Mouse (Mus musculus): Measurements from ENCODE around the gene Mau2. TPM values are rescaled to one million over a fixed set of nuclear protein-coding genes. Genes with fewer than 3 reads are reported as not detected.
"Not testable (repeated sequence)": the region's sequence is repeated elsewhere in the genome, so short reads cannot be mapped to it uniquely, and the experiment has no call there.

The Mau2 gene
- polyA plus RNA-seq, 1 experiment = 46.0 TPM

DNA sequence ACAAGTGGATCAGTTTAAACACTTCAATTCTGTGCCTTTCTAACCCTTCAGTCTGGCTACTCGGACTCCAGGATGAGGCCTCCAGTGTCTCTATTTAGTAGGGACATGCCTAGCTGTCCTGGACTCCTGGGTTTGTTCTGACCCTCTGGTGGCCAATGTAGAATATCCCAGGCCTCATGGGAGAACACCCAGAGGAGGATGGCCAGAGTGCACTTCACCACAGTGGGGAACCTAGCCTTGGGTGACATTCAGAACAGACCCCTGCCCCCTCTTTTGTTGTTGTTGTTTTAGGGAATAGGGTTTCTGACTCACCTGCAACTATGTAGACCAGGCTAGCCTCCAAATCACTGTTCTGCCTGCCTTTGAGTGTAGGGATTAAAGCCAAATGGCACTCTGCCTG is 27.5 kb downstream of the Mau2 start:
- no peaks in the 10 kb centered on the region for H3K27me3 ChIP-seq (ENCODE audit: control insufficient read depth, insufficient read depth, low read length)
- H3K4me1 ChIP-seq (ENCODE audit: control insufficient read depth, insufficient read depth, low read length) = no peaks in the 10 kb centered on the region
- H3K27ac ChIP-seq (ENCODE audit: control insufficient read depth, insufficient read depth, low read depth, low read length) = no peak overlapping the region
- H3K36me3 ChIP-seq (ENCODE audit: control insufficient read depth, insufficient read depth, low read length) = no peaks in the 10 kb centered on the region; the same call in 1 of the 2 replicates
- TF ChIP-seq CTCF (IDR thresholded peaks at IDR 0.05; ENCODE audit: control insufficient read depth, insufficient read depth, insufficient replicate concordance, low read depth, low read length) (no peak), POLR2A (IDR thresholded peaks at IDR 0.05; ENCODE audit: control insufficient read depth, low read depth, low read length) (no peak)
- no peak overlapping the region for H3K4me3 ChIP-seq (ENCODE audit: control insufficient read depth, low read depth, low read length)

DNA sequence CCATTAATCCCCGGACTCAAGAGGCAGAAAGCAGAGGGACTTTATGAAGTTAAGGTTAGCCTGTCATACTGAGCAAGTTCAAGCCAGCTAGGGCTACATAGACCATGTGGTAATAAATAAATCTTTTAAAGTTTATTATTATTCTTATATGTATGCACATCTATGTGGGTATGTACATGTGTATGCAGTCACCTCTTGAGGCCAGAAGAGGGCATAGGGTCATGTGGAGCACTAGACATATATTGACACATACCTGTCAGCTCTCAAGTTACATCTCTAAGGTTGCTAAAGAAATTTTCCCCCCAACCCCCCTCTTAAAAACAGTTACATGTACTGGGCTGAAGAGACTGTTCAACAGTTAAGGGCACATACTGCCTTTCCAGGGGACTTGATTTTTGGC is 29.8 kb downstream of the Mau2 start:
- no peak for TF ChIP-seq CTCF (IDR thresholded peaks at IDR 0.05; ENCODE audit: control insufficient read depth, insufficient read depth, insufficient replicate concordance, low read depth, low read length)
- no peak for TF ChIP-seq POLR2A (IDR thresholded peaks at IDR 0.05; ENCODE audit: control insufficient read depth, low read depth, low read length)
- Histone ChIP-seq H3K4me1 (ENCODE audit: control insufficient read depth, insufficient read depth, low read length) (no peaks in the 10 kb centered on the region), H3K27ac (ENCODE audit: control insufficient read depth, insufficient read depth, low read depth, low read length) (no peak overlapping the region)

DNA sequence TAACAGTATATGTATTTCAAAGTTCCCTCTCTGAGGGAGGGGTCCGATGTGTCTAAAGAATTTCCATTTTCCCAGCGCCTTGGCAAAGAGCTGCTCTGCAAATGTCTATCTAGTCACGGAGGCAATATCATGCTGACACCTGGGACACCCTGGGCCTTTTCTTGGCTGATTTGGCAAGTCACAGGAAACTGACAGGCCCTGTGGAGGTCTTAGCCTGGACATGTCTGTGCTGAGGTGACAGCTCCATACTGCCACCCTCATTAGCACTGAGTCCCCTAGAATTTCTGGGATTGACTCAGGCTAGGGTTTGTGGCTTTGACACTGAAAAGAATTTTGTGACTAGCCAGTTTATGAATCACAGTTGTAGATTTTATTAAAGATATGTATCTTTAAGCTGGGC is 30.2 kb downstream of the Mau2 start:
- Histone ChIP-seq H3K4me3 (ENCODE audit: control insufficient read depth, low read depth, low read length) (no peak overlapping the region), H3K4me1 (ENCODE audit: control insufficient read depth, insufficient read depth, low read length) (no peaks in the 10 kb centered on the region)

More for the DNA sequence above, 29.8 kb downstream of the Mau2 start:
- Histone ChIP-seq H3K4me3 (ENCODE audit: control insufficient read depth, low read depth, low read length) (no peak overlapping the region), H3K36me3 (ENCODE audit: control insufficient read depth, insufficient read depth, low read length) (no peaks in the 10 kb centered on the region; the same call in 1 of the 2 replicates), H3K27me3 (ENCODE audit: control insufficient read depth, insufficient read depth, low read length) (no peaks in the 10 kb centered on the region)

DNA sequence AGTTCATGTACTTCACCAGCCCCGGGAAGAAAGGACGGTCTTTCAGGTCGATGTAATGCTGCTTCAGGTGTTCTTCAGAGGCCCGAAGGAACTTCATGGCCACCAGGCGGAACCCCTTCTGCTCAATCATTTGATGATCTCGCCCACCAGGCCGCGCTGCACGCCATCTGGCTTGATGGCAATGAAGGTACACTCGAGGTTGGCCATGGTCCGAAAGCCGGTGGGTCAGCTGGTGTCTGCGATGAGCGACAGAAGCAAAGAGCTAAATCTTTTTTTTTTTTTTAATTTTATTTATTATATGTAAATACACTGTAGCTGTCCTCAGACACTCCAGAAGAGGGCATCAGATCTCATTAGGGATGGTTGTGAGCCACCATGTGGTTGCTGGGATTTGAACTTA is 31.7 kb downstream of the Mau2 start:
- H3K27me3 ChIP-seq (ENCODE audit: control insufficient read depth, insufficient read depth, low read length); H3K4me3 ChIP-seq (ENCODE audit: control insufficient read depth, low read depth, low read length); H3K36me3 ChIP-seq (ENCODE audit: control insufficient read depth, insufficient read depth, low read length); H3K4me1 ChIP-seq (ENCODE audit: control insufficient read depth, insufficient read depth, low read length); H3K27ac ChIP-seq (ENCODE audit: control insufficient read depth, insufficient read depth, low read depth, low read length): not testable (repeated sequence)

More for the DNA sequence above, 30.2 kb downstream of the Mau2 start:
- Histone ChIP-seq H3K27me3 (ENCODE audit: control insufficient read depth, insufficient read depth, low read length) (no peaks in the 10 kb centered on the region), H3K36me3 (ENCODE audit: control insufficient read depth, insufficient read depth, low read length) (no peaks in the 10 kb centered on the region), H3K27ac (ENCODE audit: control insufficient read depth, insufficient read depth, low read depth, low read length) (no peak overlapping the region)
- no peak for TF ChIP-seq POLR2A (IDR thresholded peaks at IDR 0.05; ENCODE audit: control insufficient read depth, low read depth, low read length)
- TF ChIP-seq CTCF (IDR thresholded peaks at IDR 0.05; ENCODE audit: control insufficient read depth, insufficient read depth, insufficient replicate concordance, low read depth, low read length) = no peak

DNA sequence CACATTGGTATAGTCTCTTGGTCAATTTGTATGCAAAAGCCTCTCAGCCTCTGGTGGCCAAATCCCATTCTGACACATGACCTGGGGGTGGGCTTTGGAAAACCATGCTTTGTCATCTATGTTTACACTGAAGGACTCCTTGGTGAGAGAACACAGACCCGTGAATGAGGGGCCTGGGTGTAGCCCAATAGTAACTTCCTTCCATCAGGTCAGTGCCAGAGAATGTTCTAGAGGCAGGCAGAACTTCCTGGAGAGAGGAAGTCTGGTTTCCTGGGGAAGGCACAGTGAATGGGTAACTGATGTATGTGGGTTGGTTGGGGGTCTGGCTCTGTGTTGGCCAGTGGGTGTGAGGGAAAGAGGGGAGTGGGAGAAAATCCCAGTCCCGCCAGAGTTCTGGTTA is 37.4 kb downstream of the Mau2 start:
- Histone ChIP-seq H3K36me3 (ENCODE audit: control insufficient read depth, insufficient read depth, low read length) (no peaks in the 10 kb centered on the region), H3K4me1 (ENCODE audit: control insufficient read depth, insufficient read depth, low read length) (peaks cover 6% of the 10 kb centered on the region), H3K27me3 (ENCODE audit: control insufficient read depth, insufficient read depth, low read length) (no peaks in the 10 kb centered on the region), H3K4me3 (ENCODE audit: control insufficient read depth, low read depth, low read length) (no peak overlapping the region), H3K27ac (ENCODE audit: control insufficient read depth, insufficient read depth, low read depth, low read length) (no peak overlapping the region)
- TF ChIP-seq CTCF (IDR thresholded peaks at IDR 0.05; ENCODE audit: control insufficient read depth, insufficient read depth, insufficient replicate concordance, low read depth, low read length) = no peak
- TF ChIP-seq POLR2A (IDR thresholded peaks at IDR 0.05; ENCODE audit: control insufficient read depth, low read depth, low read length) = no peak

DNA sequence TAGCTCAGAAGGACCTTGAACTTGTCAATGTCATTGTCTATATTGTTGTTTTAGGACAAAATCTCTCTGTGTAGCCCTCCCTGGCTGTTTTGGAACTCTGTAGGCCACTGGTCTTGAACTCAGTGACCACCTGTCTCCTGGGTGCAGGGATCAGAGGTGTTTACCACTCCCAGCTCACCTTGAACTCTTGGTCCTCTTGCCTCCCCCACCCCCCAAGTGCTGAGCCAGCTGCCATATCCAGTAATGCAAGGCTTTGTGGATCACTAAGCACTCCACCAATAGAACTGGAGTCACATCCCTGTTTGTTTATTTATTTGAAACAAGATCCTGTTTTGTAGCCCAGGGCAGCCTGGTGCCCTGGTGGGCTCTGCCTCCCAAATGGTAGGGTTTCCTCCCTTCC is 38.2 kb downstream of the Mau2 start:
- TF ChIP-seq POLR2A (IDR thresholded peaks at IDR 0.05; ENCODE audit: control insufficient read depth, low read depth, low read length) = no peak
- TF ChIP-seq CTCF (IDR thresholded peaks at IDR 0.05; ENCODE audit: control insufficient read depth, insufficient read depth, insufficient replicate concordance, low read depth, low read length) = no peak
- H3K4me3 ChIP-seq (ENCODE audit: control insufficient read depth, low read depth, low read length) = no peak overlapping the region
- H3K4me1 ChIP-seq (ENCODE audit: control insufficient read depth, insufficient read depth, low read length) = peaks cover 6% of the 10 kb centered on the region
- no peaks in the 10 kb centered on the region for H3K36me3 ChIP-seq (ENCODE audit: control insufficient read depth, insufficient read depth, low read length)
- no peaks in the 10 kb centered on the region for H3K27me3 ChIP-seq (ENCODE audit: control insufficient read depth, insufficient read depth, low read length)
- no peak overlapping the region for H3K27ac ChIP-seq (ENCODE audit: control insufficient read depth, insufficient read depth, low read depth, low read length)

GRCm38 (mm10) chr8:70003204-70003657 is 39.3 kb downstream of the Mau2 start:
- H3K27ac ChIP-seq (ENCODE audit: control insufficient read depth, insufficient read depth, low read depth, low read length) = no peak overlapping the region

DNA sequence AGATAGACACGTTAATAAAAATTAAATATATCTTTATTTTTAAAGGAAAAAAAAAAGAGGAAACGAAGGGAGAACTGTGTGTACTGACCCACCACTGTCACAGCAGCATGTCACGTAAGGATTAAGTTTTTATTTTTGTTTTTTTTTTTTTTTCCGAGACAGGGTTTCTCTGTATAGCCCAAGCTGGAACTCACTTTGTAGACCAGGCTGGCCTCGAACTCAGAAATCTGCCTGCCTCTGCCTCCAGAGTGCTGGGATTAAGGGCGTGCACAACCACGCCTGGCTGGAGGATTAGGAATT is 40.7 kb downstream of the Mau2 start:
- H3K4me3 ChIP-seq (ENCODE audit: control insufficient read depth, low read depth, low read length); H3K4me1 ChIP-seq (ENCODE audit: control insufficient read depth, insufficient read depth, low read length); H3K27me3 ChIP-seq (ENCODE audit: control insufficient read depth, insufficient read depth, low read length); H3K27ac ChIP-seq (ENCODE audit: control insufficient read depth, insufficient read depth, low read depth, low read length); H3K36me3 ChIP-seq (ENCODE audit: control insufficient read depth, insufficient read depth, low read length): not testable (repeated sequence)

More at GRCm38 (mm10) chr8:70003204-70003657, 39.3 kb downstream of the Mau2 start:
- Histone ChIP-seq H3K36me3 (ENCODE audit: control insufficient read depth, insufficient read depth, low read length) (no peaks in the 10 kb centered on the region), H3K27me3 (ENCODE audit: control insufficient read depth, insufficient read depth, low read length) (no peaks in the 10 kb centered on the region), H3K4me1 (ENCODE audit: control insufficient read depth, insufficient read depth, low read length) (peaks cover 6% of the 10 kb centered on the region), H3K4me3 (ENCODE audit: control insufficient read depth, low read depth, low read length) (no peak overlapping the region)
- TF ChIP-seq CTCF (IDR thresholded peaks at IDR 0.05; ENCODE audit: control insufficient read depth, insufficient read depth, insufficient replicate concordance, low read depth, low read length) (no peak), POLR2A (IDR thresholded peaks at IDR 0.05; ENCODE audit: control insufficient read depth, low read depth, low read length) (no peak)
